Mouse (Mus musculus): ENCODE results near the gene Selenoo.

- TF ChIP-seq CTCF (IDR thresholded peaks at IDR 0.05; ENCODE audit: low read depth) (no peak), EP300 (IDR thresholded peaks at IDR 0.05; ENCODE audit: low read depth) (no peak)
Observed at GRCm38 (mm10) chr15:89136461-89137155, 47.7 kb downstream of the Selenoo start.
